Comparison of ENCODE assay signal across 8 mouse cellular contexts in genomic region chr16:56886616-56887116, GRCm38 (mm10). TPM values are rescaled to one million over a fixed set of nuclear protein-coding genes. Genes with fewer than 3 reads are reported as not detected.
DNase-seq lines count a peak whose midpoint lies in the region; ATAC-seq and TF ChIP-seq lines count a peak whose summit lies in the region.

No protein-coding gene starts in this region.

- 26% methylated on average over 9 of the region's 9 CpGs for WGBS in heart, embryonic 14.5 days
- WGBS in hindbrain, postnatal 0 days: 23% methylated on average over 9 of the region's 9 CpGs
- WGBS in midbrain, postnatal 0 days: 14% methylated on average over 9 of the region's 9 CpGs

- TF ChIP-seq CTCF in cortical plate, adult 2 months (IDR thresholded peaks at IDR 0.05; ENCODE audit: extremely low read depth, insufficient read depth, low read length): no peak
- no peak for TF ChIP-seq CTCF in hindbrain, postnatal 0 days (IDR thresholded peaks at IDR 0.05; ENCODE audit: low read depth)
- TF ChIP-seq CTCF in midbrain, postnatal 0 days (IDR thresholded peaks at IDR 0.05): no peak

- no peaks in the 10 kb centered on the region for H3K9me3 ChIP-seq in heart, embryonic 14.5 days (ENCODE audit: control insufficient read depth, low read length)
- no peaks in the 10 kb centered on the region for H3K9me3 ChIP-seq in hindbrain, postnatal 0 days (ENCODE audit: low read length)
- H3K9me3 ChIP-seq in midbrain, postnatal 0 days (ENCODE audit: low read length): no peaks in the 10 kb centered on the region

- DNase-seq in heart, adult 9 months (ENCODE audit: low spot score in 2 of 2): no peak
- no peak for DNase-seq in hindbrain, postnatal 0 days (ENCODE audit: low spot score)
- peak; percentile 1 for DNase-seq in midbrain, postnatal 0 days (ENCODE audit: low spot score)
- no peak for DNase-seq in layer of hippocampus, adult 9-10 months (ENCODE audit: low spot score)
- no peak for DNase-seq in frontal cortex, postnatal 10 days (ENCODE audit: low spot score in 2 of 2)
- no peak for DNase-seq in left cerebral cortex, adult 9 months (ENCODE audit: low spot score in 2 of 2)

- peak overlapping the region; percentile 64; the same call in 1 of the 2 replicates for H3K9ac ChIP-seq in heart, embryonic 14.5 days (ENCODE audit: low read length)
- H3K9ac ChIP-seq in hindbrain, postnatal 0 days (replicated peaks; ENCODE audit: low read length): peak overlapping the region; percentile 15; the same call in 1 of the 2 replicates
- H3K9ac ChIP-seq in midbrain, postnatal 0 days (replicated peaks; ENCODE audit: low read length, poor library complexity, severe bottlenecking): peak overlapping the region; percentile 42

- H3K4me2 ChIP-seq in heart, embryonic 14.5 days (ENCODE audit: low read length): peak overlapping the region; percentile 82
- peak overlapping the region; percentile 82 for H3K4me2 ChIP-seq in hindbrain, postnatal 0 days (ENCODE audit: low read depth, low read length)
- H3K4me2 ChIP-seq in midbrain, postnatal 0 days (ENCODE audit: low read depth, low read length, poor library complexity, severe bottlenecking): peak overlapping the region; percentile 87

- no peak for TF ChIP-seq POLR2A in cortical plate, adult 2 months (IDR thresholded peaks at IDR 0.05; ENCODE audit: extremely low read depth, insufficient read depth, low read length)

- H3K27me3 ChIP-seq in heart, embryonic 14.5 days (ENCODE audit: control insufficient read depth, insufficient read depth, low read length): no peaks in the 10 kb centered on the region
- no peaks in the 10 kb centered on the region for H3K27me3 ChIP-seq in hindbrain, postnatal 0 days (ENCODE audit: insufficient read depth, low read length)
- no peaks in the 10 kb centered on the region for H3K27me3 ChIP-seq in midbrain, postnatal 0 days (ENCODE audit: insufficient read depth, low read length)

- H3K4me1 ChIP-seq in heart, embryonic 14.5 days (ENCODE audit: control insufficient read depth in 2 of 2, insufficient read depth in 2 of 2, low read length in 2 of 2): no peaks in the 10 kb centered on the region
- no peaks in the 10 kb centered on the region for H3K4me1 ChIP-seq in cortical plate, adult 2 months (ENCODE audit: control insufficient read depth, insufficient read depth, low read length)
- no peaks in the 10 kb centered on the region for H3K4me1 ChIP-seq in hindbrain, postnatal 0 days (ENCODE audit: insufficient read depth, low read length)
- H3K4me1 ChIP-seq in midbrain, postnatal 0 days (ENCODE audit: insufficient read depth, low read length): no peaks in the 10 kb centered on the region

- no peak for ATAC-seq in heart, embryonic 14.5 days (ENCODE audit: insufficient number of reproducible peaks, insufficient read depth, low FRiP score, low read depth)
- peak; percentile 51; the same call in 1 of the 2 replicates for ATAC-seq in hindbrain, postnatal 0 days
- no peak for ATAC-seq in midbrain, postnatal 0 days (ENCODE audit: low FRiP score)

- no peak overlapping the region for H3K27ac ChIP-seq in heart, embryonic 14.5 days (replicated peaks in 1 of 2; ENCODE audit: control insufficient read depth in 1 of 2, insufficient read depth in 1 of 2, low read depth in 2 of 2, low read length in 2 of 2)
- H3K27ac ChIP-seq in cortical plate, adult 2 months (ENCODE audit: insufficient read depth, low read length): no peak overlapping the region
- H3K27ac ChIP-seq in hindbrain, postnatal 0 days: no peak overlapping the region
- H3K27ac ChIP-seq in midbrain, postnatal 0 days (ENCODE audit: low read depth, low read length): no peak overlapping the region

- peak overlapping the region; percentile 58 to 79 for H3K4me3 ChIP-seq in heart, embryonic 14.5 days (ENCODE audit: control insufficient read depth in 1 of 2, insufficient read depth in 1 of 2, low read depth in 1 of 2, low read length in 2 of 2)
- H3K4me3 ChIP-seq in cortical plate, adult 2 months (ENCODE audit: insufficient read depth, low read length): peak overlapping the region; percentile 24; the same call in 1 of the 2 replicates
- H3K4me3 ChIP-seq in hindbrain, postnatal 0 days (ENCODE audit: low read length): peak overlapping the region; percentile 50
- peak overlapping the region; percentile 45 for H3K4me3 ChIP-seq in midbrain, postnatal 0 days (ENCODE audit: low read depth, low read length)

- H3K36me3 ChIP-seq in heart, embryonic 14.5 days (ENCODE audit: control insufficient read depth, insufficient read depth, low read length): no peaks in the 10 kb centered on the region
- no peaks in the 10 kb centered on the region for H3K36me3 ChIP-seq in hindbrain, postnatal 0 days (ENCODE audit: insufficient read depth, low read length)
- no peaks in the 10 kb centered on the region for H3K36me3 ChIP-seq in midbrain, postnatal 0 days (ENCODE audit: insufficient read depth, low read length)

RNA-seq across cellular contexts. Expression of gene Tmem45a, which starts 0.7 kb away (rescaled TPM):
- 12.4 and 13.7 TPM in 2 replicates for polyA plus RNA-seq in heart, embryonic 14.5 days (2014; fragmentation: Nextera tagmentation; extraction: Ambion mirVana)
- 0.66 and 1.0 TPM in 2 replicates for polyA plus RNA-seq in cortical plate, adult 2 months (2012; rRNA removed)
- 1.6 and 2.4 TPM in 2 replicates for total RNA-seq in hindbrain, postnatal 0 days (2014; rRNA removed)
- polyA plus RNA-seq in hindbrain, postnatal 0 days (2015; fragmentation: Nextera tagmentation; extraction: Ambion mirVana): 4.0 and 4.5 TPM in 2 replicates
- 1.6 and 4.1 TPM in 2 replicates for total RNA-seq in midbrain, postnatal 0 days (2014; rRNA removed)
- polyA plus RNA-seq in midbrain, postnatal 0 days (2015; fragmentation: Nextera tagmentation; extraction: Ambion mirVana): 3.0 and 3.6 TPM in 2 replicates

RNA-seq across cellular contexts. Expression of gene Lnp1, which starts 41.2 kb away (rescaled TPM):
- 0.63 and 1.4 TPM in 2 replicates for polyA plus RNA-seq in heart, embryonic 14.5 days (2014; fragmentation: Nextera tagmentation; extraction: Ambion mirVana)
- polyA plus RNA-seq in cortical plate, adult 2 months (2012; rRNA removed): 0.58 and 0.98 TPM in 2 replicates
- not detected in 2 replicates for total RNA-seq in hindbrain, postnatal 0 days (2014; rRNA removed)
- 0.76 and 1.0 TPM in 2 replicates for polyA plus RNA-seq in hindbrain, postnatal 0 days (2015; fragmentation: Nextera tagmentation; extraction: Ambion mirVana)
- not detected in 2 replicates for total RNA-seq in midbrain, postnatal 0 days (2014; rRNA removed)
- 0.73 and 0.88 TPM in 2 replicates for polyA plus RNA-seq in midbrain, postnatal 0 days (2015; fragmentation: Nextera tagmentation; extraction: Ambion mirVana)
